Comparison of ENCODE assay signal across 8 mouse cellular contexts in genomic region chr1:183297473-183297885, GRCm38 (mm10). TPM values are rescaled to one million over a fixed set of nuclear protein-coding genes. Genes with fewer than 3 reads are reported as not detected.
A peak's percentile ranks its signal among the peaks of the same experiment; 100 is the strongest.
DNase-seq lines count a peak whose midpoint lies in the region; ATAC-seq and TF ChIP-seq lines count a peak whose summit lies in the region.

No protein-coding gene starts in this region.

- H3K9ac ChIP-seq in hindbrain, embryonic 14.5 days = peak overlapping the region; percentile 45
- H3K9ac ChIP-seq in lung, embryonic 15.5 days = peak overlapping the region; percentile 44

- TF ChIP-seq CTCF in lung, adult 2 months (IDR thresholded peaks at IDR 0.05; ENCODE audit: insufficient read depth, low read length) = no peak
- no peak for TF ChIP-seq CTCF in embryonic fibroblast, embryonic 13.5 days (IDR thresholded peaks at IDR 0.05; ENCODE audit: borderline replicate concordance, insufficient read depth, low read length)

- under 1% methylated on average over 29 of the region's 30 CpGs for WGBS in lung, adult 2 months
- WGBS in hindbrain, embryonic 14.5 days = under 1% methylated on average over 26 of the region's 30 CpGs
- WGBS in lung, embryonic 15.5 days = under 1% methylated on average over 30 of the region's 30 CpGs

- H3K27me3 ChIP-seq in hindbrain, embryonic 14.5 days (ENCODE audit: control insufficient read depth, insufficient read depth, low read length) = no peaks in the 10 kb centered on the region
- no peaks in the 10 kb centered on the region for H3K27me3 ChIP-seq in lung, embryonic 15.5 days

- no peaks in the 10 kb centered on the region for H3K9me3 ChIP-seq in hindbrain, embryonic 14.5 days (ENCODE audit: control insufficient read depth, low read length)
- no peaks in the 10 kb centered on the region for H3K9me3 ChIP-seq in lung, embryonic 15.5 days

- H3K4me2 ChIP-seq in hindbrain, embryonic 14.5 days (replicated peaks) = peak overlapping the region; percentile 56
- peak overlapping the region; percentile 57 for H3K4me2 ChIP-seq in lung, embryonic 15.5 days

- H3K27ac ChIP-seq in embryonic fibroblast, embryonic 13.5 days (ENCODE audit: insufficient read depth, low read length) = peak overlapping the region; percentile 49
- no peak overlapping the region for H3K27ac ChIP-seq in hindbrain, embryonic 14.5 days
- peak overlapping the region; percentile 51 for H3K27ac ChIP-seq in lung, embryonic 15.5 days

- H3K4me1 ChIP-seq in lung, adult 2 months (ENCODE audit: control insufficient read depth, insufficient read depth, low read length) = no peaks in the 10 kb centered on the region
- no peaks in the 10 kb centered on the region; the same call in 1 of the 2 replicates for H3K4me1 ChIP-seq in embryonic fibroblast, embryonic 13.5 days (ENCODE audit: control insufficient read depth, insufficient read depth, low read length)
- no peaks in the 10 kb centered on the region for H3K4me1 ChIP-seq in hindbrain, embryonic 14.5 days (replicated peaks; ENCODE audit: control insufficient read depth, insufficient read depth, low read length)
- H3K4me1 ChIP-seq in lung, embryonic 15.5 days = no peaks in the 10 kb centered on the region

- H3K4me3 ChIP-seq in lung, adult 2 months (replicated peaks; ENCODE audit: extremely low read depth, low read depth, low read length) = peak overlapping the region; percentile 62
- H3K4me3 ChIP-seq in embryonic fibroblast, embryonic 13.5 days (ENCODE audit: insufficient read depth, low read length) = peak overlapping the region; percentile 75
- peak overlapping the region; percentile 47 for H3K4me3 ChIP-seq in hindbrain, embryonic 14.5 days (replicated peaks; ENCODE audit: low read length)
- peak overlapping the region; percentile 51 for H3K4me3 ChIP-seq in lung, embryonic 15.5 days

- DNase-seq in lung, adult 2 months = peak; percentile 59
- DNase-seq in lung, postnatal 10 days = no peak
- DNase-seq in R1 (ENCODE audit: low read depth, low spot score) = peak; percentile 71
- peak; percentile 25 for DNase-seq in hindbrain, embryonic 14.5 days (ENCODE audit: low spot score)
- DNase-seq in right cerebral cortex, postnatal 25 days = peak; percentile 58
- no peak for DNase-seq in layer of hippocampus, adult 9-10 months (ENCODE audit: low spot score)

- no peak; the same call in 1 of the 2 replicates for ATAC-seq in hindbrain, embryonic 14.5 days (ENCODE audit: low FRiP score)
- no peak for ATAC-seq in lung, embryonic 15.5 days (ENCODE audit: borderline replicate concordance, extremely low read depth, low FRiP score, low TSS enrichment)

- no peak for TF ChIP-seq POLR2A in lung, adult 2 months (IDR thresholded peaks at IDR 0.05; ENCODE audit: borderline replicate concordance, extremely low read depth, low read depth, low read length)
- TF ChIP-seq POLR2A in embryonic fibroblast, embryonic 13.5 days (IDR thresholded peaks at IDR 0.05; ENCODE audit: low read depth, low read length) = no peak

- peaks cover 15% of the 10 kb centered on the region for H3K36me3 ChIP-seq in hindbrain, embryonic 14.5 days (replicated peaks; ENCODE audit: control insufficient read depth, insufficient read depth)
- peaks cover 12% of the 10 kb centered on the region for H3K36me3 ChIP-seq in lung, embryonic 15.5 days

RNA-seq across cellular contexts. Expression of gene Brox, which starts 0.4 kb away (rescaled TPM):
- polyA plus RNA-seq in lung, adult 2 months (2012; rRNA removed) = 14.9 and 19.3 TPM in 2 replicates
- 63.2 and 63.5 TPM in 2 replicates for polyA plus RNA-seq in embryonic fibroblast, embryonic 13.5 days (2011; ENCODE audit: insufficient read length, low read depth, missing spikeins)
- 115 and 125 TPM in 2 replicates for polyA plus RNA-seq in hindbrain, embryonic 14.5 days (2014; fragmentation: Nextera tagmentation; extraction: Ambion mirVana)
- 40.5 and 44.5 TPM in 2 replicates for polyA plus RNA-seq in lung, embryonic 15.5 days (2015; fragmentation: Nextera tagmentation; extraction: Ambion mirVana)

RNA-seq across cellular contexts. Expression of gene Aida, which starts 1.1 kb away (rescaled TPM):
- polyA plus RNA-seq in lung, adult 2 months (2012; rRNA removed) = 14.7 and 24.7 TPM in 2 replicates
- 138 and 159 TPM in 2 replicates for polyA plus RNA-seq in embryonic fibroblast, embryonic 13.5 days (2011; ENCODE audit: insufficient read length, low read depth, missing spikeins)
- 36.2 and 38.7 TPM in 2 replicates for polyA plus RNA-seq in hindbrain, embryonic 14.5 days (2014; fragmentation: Nextera tagmentation; extraction: Ambion mirVana)
- 43.9 and 46.4 TPM in 2 replicates for polyA plus RNA-seq in lung, embryonic 15.5 days (2015; fragmentation: Nextera tagmentation; extraction: Ambion mirVana)

Comparison
In these comparisons a context has a peak if more than half of its experiments do, and no peak if none do; other contexts are left out.
1. DNase-seq: peak in lung, adult 2 months (single experiment), R1 (single experiment), hindbrain, embryonic 14.5 days (single experiment) and right cerebral cortex, postnatal 25 days (single experiment); none in lung, postnatal 10 days (single experiment) and layer of hippocampus, adult 9-10 months (single experiment).
2. Peak in every context shown above with its lines, with median percentiles within 50 percentile points of each other: H3K4me3 ChIP-seq.